Mouse (Mus musculus) lung, postnatal 14 days (tissue): ENCODE data around the gene Gcgr.
A peak's percentile ranks its signal among the peaks of the same experiment; 100 is the strongest.

Source experiments
- DNase-seq: peaks from one replicate; pipeline ENCODE4 v3.0.0; 2021

Gcgr gene

DNA sequence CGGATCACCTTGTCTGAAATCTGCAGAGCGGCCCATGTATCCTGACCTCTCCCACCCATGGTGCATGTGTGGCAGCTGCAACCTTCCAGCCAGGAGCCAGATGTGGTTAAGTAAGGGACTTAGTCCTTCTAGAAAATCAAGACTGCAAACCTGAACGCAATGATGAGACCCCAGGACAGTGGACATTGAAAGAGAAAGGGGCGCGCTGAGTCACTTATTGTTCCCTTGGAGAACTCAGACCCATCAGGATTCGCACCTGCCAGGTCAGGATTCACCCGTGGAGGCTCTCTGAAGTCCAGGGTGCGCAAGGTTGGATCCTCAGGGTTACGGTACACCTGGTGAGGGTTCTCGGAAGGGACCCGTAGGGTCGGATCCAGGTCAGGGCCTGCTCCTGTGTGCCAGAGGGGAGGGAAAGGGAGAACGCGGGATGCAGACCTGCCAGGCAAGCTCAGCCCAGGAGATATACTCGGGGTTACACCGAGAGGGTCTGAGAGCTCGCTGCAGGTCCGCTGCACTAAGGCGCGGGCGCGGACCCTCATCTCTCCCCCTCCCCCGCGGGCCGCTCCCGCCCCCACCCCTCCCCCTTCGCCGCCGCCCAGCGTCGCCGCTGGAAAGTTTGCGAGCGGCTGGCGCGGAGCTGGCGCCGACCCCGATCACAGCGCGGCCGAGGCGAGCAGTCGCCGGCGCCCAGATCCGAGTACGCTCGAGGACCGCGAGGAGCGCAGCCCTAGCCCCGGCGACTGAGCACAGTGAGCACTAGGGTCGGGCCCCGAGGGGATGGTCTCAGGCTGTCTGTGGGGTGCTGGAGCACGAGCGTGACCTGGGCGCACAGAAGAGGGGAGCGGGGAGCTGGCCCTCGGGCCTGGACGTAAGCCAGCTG, at the start of gene Gcgr:
Gene Gcgr, plus strand, starts transcription at position 615 of the 880 bp plus-strand sequence.
- no peak for DNase-seq

DNA sequence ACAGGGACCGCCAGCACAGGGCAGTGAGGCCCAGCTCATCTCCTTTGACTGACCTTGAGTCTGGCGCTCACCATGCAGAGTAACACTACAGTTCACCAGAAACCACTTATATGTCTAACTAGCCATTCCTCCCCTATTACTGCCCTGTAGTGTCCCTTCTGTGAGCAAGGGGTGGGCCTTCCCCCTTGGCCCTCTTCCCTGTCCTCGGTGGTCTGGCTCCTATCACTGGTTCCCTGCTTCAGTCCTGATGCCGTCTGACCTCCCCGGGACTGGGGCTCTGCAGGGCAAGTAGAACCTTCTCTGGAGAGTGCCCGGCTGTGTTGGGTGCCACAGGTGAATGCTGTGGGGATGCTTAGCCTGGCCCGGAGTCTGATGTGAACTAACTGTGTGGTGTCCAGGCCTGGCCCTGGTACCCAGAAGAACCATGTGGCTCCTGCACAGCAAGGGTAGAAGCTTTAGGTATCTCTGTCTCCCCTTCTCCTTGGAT, 47.0 kb upstream of the Gcgr start:
- no peak for DNase-seq

GRCm38 (mm10) chr11:120484265-120484981, 46.1 kb upstream of the Gcgr start, which contains the start of gene Mrpl12:
TSS of gene Mrpl12 (plus strand) at chr11:120484613.
- DNase-seq: peak; percentile 87

DNA sequence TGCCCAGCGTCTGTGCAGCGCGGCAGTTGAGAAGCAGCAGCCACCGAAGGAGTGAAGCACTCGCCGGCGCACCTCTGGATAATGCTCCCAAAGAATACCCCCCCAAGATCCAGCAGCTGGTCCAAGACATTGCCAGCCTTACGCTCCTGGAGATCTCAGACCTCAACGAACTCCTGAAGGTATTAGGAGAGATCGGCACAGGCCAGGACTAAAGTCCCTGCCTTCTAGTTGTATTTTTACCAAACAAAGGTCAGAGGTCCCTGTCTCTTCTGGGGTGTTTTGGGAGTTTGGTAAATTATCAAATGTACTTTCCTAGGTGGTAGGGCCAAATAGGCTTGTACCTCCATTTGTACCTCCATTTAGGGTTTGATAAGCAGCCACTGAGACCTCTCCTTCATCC, 45.2 kb upstream of the Gcgr start:
- no peak for DNase-seq

DNA sequence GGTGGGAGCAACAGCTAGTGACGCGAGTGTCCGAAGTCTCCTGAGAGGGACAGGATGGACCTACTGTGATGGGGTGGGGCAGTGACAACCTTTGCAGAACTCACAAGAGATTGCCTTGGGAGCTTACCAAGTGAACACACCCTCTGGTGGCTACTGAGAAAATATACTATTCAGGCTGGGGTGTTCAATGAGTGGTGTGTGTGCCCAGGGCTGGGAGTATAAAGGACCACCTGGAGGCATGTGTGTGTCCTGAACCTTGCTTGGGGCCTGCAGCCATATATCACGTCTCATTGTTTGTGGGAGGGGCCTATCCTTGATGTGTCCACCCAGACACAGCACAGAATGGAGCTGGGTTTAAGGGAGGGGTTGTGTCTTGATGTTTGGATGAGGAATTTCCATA, 42.0 kb upstream of the Gcgr start:
- no peak for DNase-seq

DNA sequence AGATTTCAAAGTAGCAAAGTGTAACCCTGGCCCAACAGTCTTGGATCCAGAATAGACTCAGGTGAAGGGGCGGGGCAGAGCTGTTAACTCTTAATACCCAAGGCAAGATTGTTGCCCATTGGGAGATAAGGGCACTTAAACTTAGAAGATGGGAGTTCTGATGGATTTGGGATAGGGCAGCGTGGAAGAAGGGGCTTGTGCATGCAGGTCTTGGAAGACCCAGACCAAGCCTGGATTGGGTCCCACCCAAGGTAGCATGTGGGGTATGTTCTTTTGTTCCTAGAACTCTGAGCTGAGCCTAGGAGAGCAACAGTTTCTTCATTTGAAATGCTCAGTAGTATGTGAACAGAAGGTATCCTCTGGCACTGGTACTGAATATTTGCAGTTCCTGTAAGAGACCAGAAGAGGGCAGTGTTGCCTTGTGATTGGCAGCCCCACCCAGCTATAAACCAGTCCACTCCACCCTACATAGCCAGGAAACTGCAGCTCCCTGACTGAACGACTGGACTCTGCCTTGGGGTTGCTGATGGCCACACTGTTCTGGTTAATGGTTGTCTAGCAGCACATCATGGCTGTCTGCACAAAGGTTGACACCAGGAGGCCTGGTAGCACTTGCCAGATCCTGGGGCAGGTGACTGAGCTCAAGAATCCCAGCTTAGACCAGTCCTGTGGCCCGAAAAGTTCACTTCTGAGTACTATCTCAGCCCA, 41.3 kb upstream of the Gcgr start:
- peak; percentile 71 for DNase-seq

GRCm38 (mm10) chr11:120490291-120491046, 40.0 kb upstream of the Gcgr start:
- DNase-seq: no peak

DNA sequence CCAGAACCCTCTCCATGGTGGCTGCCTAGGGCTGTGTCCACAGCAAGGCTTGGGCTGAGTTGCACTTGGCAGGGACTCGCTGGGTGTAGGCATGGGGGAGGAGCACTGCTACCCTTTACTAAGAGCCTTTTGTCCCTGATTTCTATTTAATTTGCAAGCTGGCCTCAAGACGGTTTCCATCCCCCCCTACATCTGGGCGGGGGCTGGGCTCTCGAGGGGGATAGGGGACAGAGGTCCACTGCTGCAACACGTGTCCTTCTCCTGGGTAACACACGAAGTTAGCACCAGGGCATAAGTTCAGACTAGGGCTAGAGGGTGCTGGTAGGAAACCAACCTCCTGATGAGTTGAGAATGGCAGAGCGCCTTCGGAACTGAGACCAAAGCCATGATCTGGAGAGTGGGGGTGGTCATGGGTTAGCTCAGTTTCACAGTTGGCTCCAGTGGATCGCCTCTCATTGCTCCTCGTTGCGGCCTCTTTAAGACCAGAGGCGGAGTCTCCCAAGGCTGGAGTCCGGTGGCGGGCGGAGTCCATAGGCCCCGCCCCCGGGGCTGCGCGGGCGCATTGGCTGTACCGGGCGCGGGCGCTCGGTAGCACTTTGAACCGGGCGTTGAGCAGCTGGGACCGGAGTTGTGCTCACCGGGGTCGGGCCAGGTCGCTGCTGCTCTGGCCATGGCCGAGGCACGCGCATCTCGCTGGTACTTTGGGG, 39.0 kb upstream of the Gcgr start, which contains the start of gene Slc25a10:
Gene Slc25a10, plus strand, starts transcription at position 524 of the 707 bp plus-strand sequence.
- DNase-seq: peak; percentile 89

GRCm38 (mm10) chr11:120492024-120492877, 38.2 kb upstream of the Gcgr start:
- peak; percentile 35 for DNase-seq

- DNase-seq: no peak
Measured at GRCm38 (mm10) chr11:120492878-120493203, 37.7 kb upstream of the Gcgr start.

DNA sequence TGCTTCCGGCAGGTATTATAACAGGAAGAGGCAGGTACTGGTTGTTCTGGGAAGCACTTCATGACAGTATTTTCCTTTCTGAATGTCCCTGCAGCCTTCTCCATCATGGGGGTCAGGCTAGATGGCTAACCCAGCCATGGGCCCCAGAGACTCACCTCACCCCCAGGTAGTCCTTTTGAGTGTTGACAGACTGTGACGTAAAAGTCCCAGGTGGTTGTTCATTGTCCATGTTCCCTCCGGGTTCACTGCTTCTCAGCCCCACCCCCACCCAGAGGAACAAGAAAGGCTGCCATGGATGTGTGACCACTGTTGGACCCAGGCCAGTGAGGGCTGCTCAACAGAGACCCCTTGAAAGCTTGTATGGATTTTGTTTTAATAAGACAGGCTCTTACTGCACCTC, 37.1 kb upstream of the Gcgr start:
- DNase-seq: no peak

DNA sequence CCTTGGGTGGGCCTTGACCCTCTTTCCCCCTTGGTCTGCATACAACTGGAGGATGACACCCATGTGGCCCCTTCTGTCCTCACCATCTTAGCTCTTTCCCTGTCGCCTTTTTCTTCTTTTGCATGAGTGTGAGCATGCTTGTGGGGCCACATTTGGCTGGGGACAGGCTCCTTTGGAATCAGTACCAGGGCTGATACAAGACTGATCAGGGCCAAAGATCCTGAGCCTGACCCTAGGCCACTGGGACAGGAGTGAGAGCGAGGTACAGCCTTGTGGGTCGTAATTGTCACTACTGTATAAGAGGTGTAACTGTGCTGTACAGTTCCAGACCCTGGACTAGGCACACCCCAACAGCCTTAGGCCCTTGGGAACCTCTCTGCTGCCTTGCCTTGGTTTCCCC, 36.6 kb upstream of the Gcgr start:
- no peak for DNase-seq

- DNase-seq: no peak
Measured at GRCm38 (mm10) chr11:120497436-120497835, 33.1 kb upstream of the Gcgr start.

- DNase-seq: no peak
Measured at GRCm38 (mm10) chr11:120498226-120498625, 32.3 kb upstream of the Gcgr start.

GRCm38 (mm10) chr11:120498891-120499290, 31.6 kb upstream of the Gcgr start:
- no peak for DNase-seq

DNA sequence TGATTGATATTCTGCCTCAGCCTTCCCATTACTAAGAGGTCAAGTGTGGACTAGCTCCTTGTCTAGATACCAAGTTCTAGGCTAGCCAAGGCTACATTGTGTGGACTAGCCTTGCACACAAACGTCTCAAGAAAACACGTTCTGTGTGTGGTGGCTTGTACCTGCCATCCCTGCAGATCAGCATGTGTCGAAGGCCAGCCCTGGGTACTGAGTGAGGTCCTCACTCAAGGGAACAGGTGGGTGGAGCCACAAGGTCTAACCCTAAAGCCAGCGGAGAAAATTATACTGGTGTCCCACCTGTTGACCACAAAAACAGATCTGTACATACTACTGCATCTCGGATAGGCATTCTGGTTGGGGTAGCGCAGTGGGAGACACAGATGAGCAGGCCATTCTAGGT, 30.6 kb upstream of the Gcgr start:
- DNase-seq: no peak

GRCm38 (mm10) chr11:120500357-120500756, 30.1 kb upstream of the Gcgr start:
- DNase-seq: peak; percentile 68

GRCm38 (mm10) chr11:120501018-120501417, 29.5 kb upstream of the Gcgr start:
- no peak for DNase-seq

DNA sequence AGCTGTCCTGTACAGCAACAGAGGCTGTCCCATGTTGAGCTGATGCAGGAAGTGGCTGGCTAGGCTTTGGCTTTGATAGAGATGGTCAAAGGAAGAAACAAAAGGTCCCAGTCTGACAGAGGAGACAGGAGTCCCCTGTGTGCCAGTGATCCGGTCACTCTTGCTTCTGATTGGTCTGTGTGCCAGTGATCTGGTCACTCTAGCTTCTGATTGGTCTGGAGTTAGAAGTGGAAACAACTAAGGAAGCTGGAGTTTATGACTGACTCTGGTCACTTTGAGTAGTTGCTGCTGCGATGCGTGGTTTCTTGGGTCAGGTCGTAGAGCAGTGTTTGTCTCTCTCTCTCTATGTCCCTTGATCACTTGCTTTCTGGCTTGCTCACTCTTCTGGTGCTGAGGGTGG, 28.8 kb upstream of the Gcgr start:
- no peak for DNase-seq

- no peak for DNase-seq
Measured at GRCm38 (mm10) chr11:120505661-120506060, 24.8 kb upstream of the Gcgr start.

- peak; percentile 53 for DNase-seq
Measured at GRCm38 (mm10) chr11:120506899-120507298, 23.6 kb upstream of the Gcgr start.
